Mouse (Mus musculus): ENCODE data around the gene Plac9a.
A peak's percentile ranks its signal among the peaks of the same experiment; 100 is the strongest.
"Not testable (repeated sequence)": the region's sequence is repeated elsewhere in the genome, so short reads cannot be mapped to it uniquely, and the experiment has no call there.

The Plac9a gene

DNA sequence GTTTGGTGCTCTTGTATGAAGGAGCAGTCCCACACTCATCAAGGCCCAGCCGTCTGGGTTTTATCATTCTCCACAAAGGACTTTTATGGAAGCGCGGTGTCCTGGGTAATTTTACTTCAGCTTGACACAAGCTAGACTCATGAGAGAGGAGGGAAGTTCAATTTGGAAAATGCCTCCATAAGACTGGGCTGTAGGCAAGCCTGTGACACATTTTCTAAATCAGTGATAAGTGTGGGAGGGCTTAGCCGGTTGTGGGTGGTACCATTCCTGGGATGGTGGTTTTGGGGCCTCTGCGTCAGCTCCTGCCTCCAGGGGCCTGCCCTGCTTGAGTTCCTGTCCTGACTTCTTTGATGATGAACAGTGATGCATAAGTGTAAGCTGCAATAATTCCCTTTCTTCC is 37.6 kb downstream of the Plac9a start:
- no peak for DNase-seq (ENCODE audit: low spot score)

DNA sequence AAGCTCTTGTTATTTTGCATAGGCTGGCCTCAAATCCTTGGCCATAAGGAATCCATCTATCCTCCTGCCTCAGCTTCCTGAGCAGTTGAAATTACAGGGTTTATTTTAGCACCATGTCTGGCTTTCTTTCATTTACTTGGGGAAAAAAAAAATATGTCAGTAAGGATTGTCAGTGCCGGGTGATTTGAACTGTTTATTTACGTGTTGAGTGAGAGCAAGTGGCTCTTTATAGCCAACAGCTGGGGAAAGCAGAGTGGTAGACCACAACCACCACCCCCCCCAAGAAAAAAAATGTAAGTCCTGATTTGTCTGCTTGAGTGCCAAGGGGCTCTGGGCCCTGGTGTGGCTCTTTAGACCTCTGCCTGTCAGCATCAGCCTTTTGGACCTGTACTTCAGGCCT is 39.2 kb downstream of the Plac9a start:
- no peak for DNase-seq (ENCODE audit: low spot score)

DNA sequence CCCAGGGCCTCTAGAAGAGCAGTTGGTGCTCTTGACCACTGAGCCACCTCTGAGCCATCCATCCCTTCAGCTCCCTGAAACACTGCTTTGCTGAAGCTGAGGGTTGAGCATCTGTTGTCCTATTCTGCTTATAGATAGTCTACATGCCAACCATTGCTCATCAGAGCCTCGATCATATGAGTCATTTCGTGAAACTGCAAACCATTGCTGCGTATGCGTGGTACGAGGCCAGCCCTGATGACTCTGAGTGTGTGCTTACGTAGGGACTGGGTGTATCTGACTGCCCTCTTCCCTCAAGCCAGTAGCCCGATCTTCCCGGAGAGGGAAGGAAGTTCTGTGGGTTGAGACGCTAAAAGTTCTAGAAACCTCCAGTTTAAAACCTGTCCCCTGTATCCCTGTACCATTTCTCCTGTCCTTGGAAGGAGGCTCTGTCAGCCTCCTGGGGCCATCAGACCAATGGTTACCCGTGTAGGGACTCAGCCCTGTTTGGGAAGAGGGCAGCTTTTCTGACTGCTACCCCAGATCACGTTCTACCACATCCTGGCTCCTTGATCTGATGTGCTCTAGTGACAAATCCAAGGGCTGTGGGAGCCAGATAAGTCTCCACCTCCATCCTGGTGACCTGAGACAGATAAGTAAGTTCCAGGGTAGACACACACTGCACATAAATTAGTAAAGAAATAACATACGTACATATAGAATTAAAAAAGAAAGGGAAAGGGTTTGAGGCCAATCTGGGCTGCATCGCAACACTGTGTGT is 40.9 kb downstream of the Plac9a start:
- no peak for DNase-seq (ENCODE audit: low spot score)

DNA sequence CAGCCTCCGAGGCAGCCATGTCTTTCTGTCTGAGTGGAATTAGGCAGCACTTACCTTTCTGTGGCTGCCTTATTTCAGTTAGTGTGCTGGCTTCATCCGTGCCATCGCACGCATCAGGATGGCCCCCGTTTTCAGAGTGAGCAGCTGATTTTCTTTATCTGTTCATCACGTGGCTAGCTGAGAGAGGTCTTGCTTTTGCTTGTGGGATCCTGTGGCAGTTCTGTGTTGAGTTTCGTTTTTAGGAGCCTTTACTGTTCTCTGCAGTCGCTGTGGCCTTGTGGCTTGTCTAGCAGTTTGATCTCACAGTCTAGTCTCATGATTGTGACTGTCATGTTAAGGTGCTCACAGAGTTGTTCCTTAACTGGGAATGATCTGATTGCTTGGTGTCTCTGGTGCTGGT is 45.0 kb downstream of the Plac9a start:
- no peak for DNase-seq (ENCODE audit: low spot score)

DNA sequence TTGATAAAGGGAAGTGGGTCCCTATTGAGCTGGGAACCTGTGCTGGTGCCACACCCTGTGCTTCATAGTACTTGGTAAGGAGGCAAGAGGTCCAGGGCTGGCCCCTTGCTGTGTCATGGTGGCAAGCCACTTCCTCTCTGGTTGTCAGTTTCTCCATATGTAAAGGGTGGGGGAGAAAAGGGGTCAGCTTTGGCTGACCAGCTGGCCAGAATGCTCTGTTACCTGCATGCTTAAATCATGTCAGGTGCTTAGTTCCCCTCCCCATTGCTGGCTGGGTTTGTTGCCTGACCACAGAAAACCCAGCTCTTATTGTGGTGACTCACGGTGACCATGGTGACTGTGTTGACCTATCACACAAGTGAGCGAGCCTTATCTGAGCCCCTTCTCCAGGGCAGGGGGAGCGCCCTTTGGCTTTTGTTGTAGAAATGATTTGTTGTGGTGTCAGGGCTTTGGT is 45.7 kb downstream of the Plac9a start:
- DNase-seq (ENCODE audit: low spot score) = no peak

DNA sequence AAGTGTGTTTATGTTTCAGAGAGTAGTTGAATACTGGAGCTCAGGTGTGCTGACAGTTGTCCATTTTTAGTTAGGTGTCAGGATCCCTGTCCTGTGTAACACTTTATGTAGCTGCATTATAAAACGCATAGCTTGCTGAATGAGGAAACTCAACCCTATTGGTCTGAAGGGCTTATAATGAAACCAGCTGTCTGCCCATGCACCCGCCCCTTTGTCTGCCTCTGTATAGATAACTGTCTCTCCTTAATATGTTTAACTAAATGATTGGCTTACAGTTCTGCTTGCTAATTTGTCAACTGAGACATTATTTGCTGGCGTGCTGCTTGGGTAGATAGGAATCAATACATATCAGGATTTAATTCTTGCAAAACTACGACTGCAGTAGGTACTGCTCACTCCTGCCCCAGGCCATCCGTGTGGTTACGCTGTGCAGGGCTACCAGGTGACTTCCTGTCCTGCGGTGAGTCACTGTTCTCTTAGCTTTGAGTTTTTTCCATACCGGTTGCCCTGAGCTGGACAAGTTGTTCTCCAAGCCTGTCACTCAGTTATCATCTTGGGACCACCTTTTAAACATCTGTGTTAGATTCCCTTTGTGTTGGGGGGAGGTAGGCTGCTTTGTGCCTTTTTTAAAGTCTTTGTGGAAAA is 47.5 kb downstream of the Plac9a start:
- DNase-seq (ENCODE audit: low spot score) = no peak

DNA sequence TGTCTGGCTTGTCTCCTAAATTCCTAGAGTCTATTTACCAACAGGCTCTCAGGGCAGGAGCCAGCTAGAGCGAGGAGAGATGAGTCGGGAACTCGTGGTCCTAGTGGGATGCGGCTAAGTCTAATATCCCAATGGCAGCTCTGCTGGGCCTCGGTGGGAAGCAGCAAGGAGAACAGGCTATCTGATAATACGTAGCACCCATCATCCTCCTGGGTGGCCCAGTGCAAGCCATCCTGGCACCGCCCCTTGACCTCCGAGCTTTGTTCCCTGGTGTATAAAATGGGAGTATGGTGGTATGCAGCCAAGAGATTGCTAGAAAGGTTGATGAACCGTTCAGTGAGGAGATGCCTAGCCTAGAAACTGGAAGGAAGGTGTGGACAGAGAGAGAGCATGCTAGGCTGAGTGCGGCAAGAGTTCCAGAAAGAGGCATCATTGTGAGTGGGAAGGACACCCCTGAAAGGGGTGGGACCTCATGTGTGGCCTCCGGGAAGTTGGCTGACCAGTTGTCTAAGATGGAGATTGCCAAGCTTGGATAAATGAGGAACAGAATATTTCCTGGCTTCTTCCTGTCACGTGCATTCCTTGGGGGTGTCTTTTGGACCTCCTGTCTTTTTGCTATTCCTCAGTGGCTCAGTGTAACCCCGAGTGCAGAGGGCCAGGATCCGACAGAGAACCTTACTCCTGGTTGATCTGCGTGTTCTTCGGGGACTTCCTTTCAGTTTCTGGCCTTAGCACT is 49.0 kb downstream of the Plac9a start:
- DNase-seq (ENCODE audit: low spot score) = no peak

DNA sequence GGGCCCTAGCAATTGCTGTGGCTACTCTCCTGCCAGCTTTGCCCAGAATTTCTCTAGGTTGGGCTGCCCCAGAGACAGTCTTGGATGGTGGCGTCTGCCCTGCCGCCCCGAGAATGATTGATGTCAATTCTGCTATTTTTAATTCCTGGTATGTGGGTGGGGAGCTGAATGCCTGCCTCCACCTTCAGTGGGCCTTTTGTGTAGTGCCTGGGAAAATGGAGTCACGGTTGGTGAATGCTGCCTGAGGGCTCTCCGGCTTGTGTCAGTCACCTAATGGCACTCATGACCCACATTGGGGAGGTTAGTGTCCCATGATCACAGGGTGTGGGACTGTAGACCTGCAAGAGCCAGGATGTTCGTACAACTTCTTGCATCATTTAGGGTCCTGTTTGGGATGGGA is 49.6 kb downstream of the Plac9a start:
- DNase-seq (ENCODE audit: low spot score) = no peak

DNA sequence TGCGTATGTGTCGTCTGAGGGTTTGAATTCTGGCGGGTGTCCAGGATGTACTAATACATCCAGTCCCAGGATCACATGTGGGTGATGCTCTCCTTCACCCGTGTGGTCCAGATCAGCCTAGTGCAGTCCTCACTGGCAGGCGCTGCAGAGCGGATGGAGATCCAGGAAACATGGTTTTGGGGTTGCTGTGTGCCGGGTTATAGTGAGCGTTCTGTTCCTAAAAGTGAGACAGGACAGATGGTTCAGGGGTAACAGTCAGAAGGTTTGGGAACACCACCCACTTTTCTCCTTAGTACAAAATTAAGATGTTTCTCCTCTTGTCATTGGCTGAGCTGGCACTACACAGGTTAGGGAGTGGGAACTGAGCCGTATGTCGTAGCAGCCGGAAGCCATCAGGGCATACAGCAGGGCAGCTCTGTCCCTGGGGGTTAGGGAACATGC is 50.8 kb downstream of the Plac9a start:
- DNase-seq (ENCODE audit: low spot score) = no peak

DNA sequence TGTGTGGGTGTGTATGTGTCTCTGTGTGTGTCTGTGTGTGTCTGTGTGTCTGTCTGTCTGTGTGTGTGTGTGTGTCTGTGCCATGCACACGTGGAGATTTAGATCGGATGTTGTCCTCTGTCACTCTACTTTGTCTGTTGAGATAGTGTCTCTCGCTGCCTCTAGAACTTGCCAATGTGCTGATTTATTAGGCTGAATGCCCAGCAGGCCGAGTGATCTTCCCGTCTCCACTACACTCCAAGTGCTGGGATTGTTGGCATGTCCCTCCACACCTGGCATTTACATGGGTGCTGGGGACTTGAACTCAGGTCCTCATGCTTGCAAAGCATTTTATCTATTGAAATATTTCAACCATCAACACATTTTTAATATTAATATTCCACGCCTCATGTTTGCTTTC is 51.7 kb downstream of the Plac9a start:
- no peak for DNase-seq (ENCODE audit: low spot score)

DNA sequence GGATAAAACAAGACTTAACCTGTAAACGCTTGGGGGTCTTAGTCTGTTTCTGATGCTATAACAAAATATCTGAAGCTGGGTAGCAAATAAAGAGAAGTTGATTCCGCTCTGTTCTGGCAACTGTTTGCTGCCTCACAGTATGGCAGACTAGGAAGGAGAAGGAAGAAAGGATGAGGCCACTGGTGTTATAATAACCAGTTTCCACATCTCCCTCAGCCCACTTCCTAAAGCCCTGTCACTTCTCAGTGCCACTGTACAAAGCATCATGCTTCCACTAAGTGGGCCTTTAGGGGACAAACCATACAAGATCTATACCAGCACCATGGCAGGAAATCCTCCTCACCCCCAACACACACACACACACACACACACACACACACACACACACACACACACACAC is 52.5 kb downstream of the Plac9a start:
- DNase-seq (ENCODE audit: low spot score) = no peak

DNA sequence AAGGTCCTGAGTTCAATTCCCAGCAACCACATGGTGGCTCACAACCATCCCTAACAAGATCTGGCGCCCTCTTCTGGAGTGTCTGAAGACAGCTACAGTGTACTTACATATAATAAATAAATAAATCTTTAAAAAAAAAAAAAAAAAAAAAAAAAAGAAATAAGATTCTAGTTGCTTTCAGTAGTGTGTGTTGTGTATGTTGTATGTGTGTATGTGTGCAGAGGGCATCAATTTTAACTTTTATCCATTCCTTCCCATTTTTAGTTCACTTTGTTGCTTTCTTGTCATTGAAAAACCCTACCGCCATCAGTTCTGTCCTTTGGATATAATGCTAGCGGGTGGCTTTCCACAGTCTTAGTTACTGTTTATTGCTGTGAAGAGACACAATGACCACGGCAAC is 54.2 kb downstream of the Plac9a start:
- not testable (repeated sequence) for DNase-seq (ENCODE audit: low spot score)

DNA sequence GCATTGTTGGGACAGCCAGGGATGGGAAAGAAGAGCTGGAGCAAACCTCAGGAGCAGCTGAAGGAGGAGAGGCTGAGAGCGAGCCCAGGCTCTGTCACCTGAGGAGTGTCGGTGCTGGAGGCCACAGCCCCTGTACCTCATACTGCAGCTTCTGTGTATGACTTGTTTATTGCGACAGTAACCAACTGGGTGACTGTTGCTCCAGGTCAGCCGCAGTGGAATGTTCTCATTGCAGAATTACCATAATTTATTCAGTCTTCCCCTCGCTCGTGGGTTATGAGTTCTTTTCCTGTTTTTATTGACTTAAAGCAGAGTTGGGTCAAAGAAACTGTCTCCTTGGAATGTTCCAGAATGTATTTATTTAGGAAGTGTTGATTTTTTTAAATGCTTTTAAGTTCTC is 54.7 kb downstream of the Plac9a start:
- no peak for DNase-seq (ENCODE audit: low spot score)

DNA sequence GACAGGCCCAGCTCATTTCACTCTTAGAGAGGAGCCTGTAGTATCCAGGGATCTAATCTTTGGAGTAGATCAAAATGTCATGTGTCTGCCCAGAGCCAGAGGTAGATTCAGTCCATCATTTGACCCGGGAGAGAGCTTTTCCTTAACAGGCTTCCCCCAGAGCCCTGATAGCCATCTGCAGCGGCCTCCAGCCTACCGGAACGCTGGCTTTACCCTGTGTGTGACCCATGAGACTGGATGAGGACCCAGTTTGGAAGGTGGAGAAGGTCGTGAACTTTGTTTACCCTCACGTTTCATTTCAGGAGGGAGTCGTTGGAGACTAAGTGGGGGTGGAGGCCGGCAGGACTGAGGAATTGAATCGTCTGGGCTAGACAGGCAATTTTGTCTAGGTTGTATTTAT is 55.2 kb downstream of the Plac9a start:
- DNase-seq (ENCODE audit: low spot score) = no peak

DNA sequence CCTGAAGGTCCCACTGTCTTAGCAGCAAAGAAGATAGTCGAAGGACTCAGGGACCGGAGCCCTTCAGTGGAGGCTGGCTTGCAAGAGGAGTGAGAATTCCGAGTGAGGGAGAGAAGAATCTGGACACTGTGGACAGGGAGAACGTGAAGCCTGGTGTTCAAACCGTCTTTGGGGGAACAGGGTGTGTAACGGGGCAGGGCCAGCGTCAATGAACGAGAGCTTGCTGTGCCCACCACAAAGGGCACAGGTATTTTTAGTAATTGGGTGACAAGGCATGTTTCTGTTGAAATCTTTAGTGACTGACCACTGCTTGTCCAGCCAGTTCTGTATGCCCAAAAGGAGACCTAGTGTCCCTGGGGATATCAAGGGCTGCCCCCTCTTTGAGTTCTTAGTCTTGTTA is 56.4 kb downstream of the Plac9a start:
- DNase-seq (ENCODE audit: low spot score) = no peak

DNA sequence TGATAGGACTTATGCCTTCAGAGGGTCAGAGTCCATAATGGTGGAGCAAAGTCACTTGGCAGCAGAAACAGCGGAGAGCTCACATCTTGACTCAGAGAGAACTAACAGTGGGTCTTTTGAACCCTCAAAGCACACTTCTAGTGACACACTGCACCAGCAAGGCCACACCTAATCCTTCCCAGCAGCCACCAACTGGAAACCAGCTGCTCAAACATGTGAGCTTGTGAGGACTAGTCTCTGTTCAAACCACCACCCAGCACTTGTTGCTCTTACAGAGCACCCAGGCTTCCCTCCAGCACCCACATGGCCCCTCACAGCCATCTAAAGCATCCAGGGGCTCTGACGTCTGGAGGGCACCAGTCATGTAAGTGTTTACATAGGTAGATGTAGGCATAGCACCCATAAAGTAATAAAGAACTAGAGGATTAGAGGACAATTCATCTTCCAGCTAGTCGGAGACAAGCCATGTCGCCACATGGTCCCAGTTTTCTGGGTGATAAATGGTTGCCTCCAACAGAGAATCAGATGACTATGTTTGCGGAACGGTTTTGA is 57.0 kb downstream of the Plac9a start:
- no peak for DNase-seq (ENCODE audit: low spot score)

DNA sequence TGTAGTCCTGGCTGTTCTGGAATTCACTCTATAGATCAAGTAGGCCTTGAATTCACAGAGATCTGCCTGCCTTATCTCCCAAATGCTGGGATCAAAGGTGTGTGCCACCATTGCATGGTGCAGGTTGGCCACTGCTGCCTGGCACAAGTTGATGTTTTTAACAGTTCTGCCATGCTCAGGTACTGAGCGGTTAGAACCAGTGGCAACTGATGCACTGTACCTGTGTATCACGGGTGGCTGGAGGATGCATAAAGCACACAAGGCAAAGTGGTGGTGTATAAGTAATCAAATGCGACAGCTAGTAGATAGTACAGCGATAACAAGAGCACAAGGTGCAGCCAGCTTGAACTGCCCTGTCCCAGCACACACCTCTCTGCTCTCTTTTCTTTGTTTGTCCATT is 58.5 kb downstream of the Plac9a start:
- no peak for DNase-seq (ENCODE audit: low spot score)

DNA sequence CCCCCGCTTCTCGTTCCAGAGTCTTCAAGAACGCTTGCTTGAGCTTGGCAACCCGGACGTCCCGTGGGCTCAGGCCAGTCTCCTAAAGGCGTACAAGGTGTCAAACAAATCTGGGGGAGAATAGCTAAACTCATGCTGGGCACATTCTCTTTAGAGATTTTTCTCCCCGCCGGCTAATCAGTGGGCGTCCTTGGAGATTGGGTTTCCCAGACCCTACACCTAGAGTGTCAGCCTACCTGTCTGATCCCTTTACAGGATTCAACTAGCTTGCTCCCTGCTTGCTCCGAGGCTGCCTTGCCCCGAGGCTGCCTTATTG is 60.3 kb downstream of the Plac9a start:
- DNase-seq (ENCODE audit: low spot score) = no peak

DNA sequence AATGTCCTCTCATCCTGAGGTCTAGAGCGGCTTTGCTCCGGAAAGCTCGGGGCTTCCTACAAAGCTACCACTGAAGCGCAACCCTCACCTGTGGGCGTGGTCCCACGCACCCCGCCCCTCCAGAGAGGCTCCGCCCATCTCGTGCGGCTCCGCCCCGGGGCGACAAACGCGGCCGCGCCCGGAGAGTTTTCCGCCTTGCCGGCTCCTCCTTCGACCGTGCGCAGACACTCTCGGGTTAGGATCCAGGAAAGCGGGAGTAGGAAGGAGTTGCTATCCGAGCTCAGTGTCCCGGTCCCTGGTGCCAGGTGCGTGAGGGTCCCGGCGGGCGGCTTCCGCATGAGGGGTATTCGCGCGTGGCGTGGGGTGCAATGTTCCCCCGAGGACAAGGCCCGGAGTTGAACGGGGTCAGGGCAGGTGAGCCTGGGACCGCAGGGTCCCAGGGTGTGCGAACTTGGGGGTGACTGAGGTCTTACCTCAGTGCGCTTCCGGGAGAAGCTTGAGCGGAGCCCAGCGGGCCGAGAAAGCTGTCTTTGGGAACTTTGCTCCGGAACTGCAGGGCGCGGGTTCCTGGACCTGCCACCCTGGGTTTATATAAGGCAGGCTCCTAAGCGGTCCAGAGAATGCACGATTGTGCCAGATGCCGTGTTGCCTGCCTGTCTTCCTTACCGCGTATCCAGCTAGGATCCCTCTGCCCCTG is 60.8 kb downstream of the Plac9a start, which contains the start of gene Anxa11:
Anxa11 (plus strand) TSS at position 166 of the 697 bp plus-strand sequence.
- DNase-seq (ENCODE audit: low spot score) = peak; percentile 92

DNA sequence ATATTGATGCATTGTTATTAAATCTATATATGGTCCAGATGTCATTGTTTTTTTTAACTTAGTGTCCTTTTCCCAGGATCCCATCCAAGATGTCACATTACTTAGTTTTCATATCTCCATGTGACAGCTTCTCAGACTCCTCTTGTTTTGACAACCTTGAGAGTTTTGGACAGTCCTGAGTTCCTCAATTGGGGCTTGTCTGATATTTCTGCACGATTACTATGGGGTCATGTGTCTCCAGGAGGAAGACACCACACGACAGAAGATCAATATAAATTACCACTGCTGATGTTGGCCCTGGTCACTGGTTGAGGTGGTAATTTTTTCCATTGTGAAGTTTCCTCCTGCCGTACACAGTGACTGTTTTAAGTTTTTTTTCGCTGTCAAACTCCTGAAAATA is 61.3 kb downstream of the Plac9a start:
- no peak for DNase-seq (ENCODE audit: low spot score)

DNA sequence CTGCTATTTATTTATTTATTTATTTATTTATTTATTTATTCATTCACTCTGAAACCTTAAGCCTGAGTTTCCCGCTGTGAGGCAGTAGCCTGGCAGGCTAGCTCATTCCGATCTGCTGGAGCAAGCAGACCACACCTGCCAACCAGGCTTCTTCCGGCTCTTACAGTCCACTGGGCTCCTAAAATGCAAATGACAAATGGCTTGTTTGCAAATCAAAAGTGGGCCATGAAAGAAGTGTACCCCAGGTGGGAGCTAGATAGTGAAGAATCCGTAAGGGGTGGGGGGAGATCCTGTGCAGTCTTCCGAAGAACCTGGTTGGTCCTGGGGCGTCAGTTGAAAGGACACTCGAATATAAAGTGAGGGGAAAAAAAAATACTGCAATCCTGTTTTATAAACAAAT is 61.9 kb downstream of the Plac9a start:
- DNase-seq (ENCODE audit: low spot score) = no peak

DNA sequence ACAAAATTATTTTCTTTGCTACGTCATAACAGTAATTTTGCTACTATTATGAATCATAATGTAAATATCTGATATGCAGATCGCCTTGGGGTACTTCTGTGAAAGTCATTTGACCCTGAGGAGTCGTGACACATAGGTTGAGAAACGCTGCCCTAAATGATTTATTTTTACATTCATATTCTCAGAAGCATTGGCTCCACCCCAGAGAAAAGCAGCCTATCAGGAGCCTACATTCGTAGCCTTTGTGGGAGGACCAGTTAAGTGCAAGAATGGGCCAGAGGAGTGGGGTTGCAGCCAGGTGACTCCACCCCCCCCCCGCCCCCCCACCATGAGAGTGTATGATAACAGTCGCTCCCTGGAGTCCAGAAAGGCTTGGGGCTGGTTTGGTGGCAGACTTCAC is 63.1 kb downstream of the Plac9a start:
- DNase-seq (ENCODE audit: low spot score) = no peak

All from urinary bladder, postnatal 25 days (tissue).